Mouse (Mus musculus): ENCODE measurements at regions not wholly inside any gene's neighbourhood (a gene's known extent, or its start where the extent isn't known, plus 50 kb on each side); places are given as distances from the start of the nearest gene placed in this dataset.

DNA sequence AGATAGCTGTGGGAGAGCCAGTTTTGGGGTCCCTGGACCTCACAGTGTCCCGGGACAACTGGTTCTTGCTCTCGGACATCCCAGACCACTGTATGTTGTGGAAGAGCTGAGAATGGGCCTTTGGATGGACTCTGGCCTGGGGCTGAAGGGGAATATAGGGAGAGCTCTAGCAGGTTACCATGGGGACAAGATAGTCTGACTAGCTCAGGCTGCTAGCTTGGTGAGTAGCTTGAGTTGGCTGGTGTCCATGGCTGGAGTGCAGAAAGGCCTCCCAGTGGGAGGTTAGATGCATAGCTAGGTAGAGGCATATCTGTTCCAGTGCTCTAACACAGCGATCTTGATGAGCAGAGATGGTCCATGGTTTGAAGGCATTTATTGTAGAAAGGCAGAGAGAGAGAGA lies 356.9 kb upstream of the Gm5150 start:
- no peak for TF ChIP-seq POLR2A (IDR thresholded peaks at IDR 0.05; ENCODE audit: borderline replicate concordance, extremely low read depth, insufficient read depth, insufficient read length, poor library complexity, severe bottlenecking)
- no peak for TF ChIP-seq CTCF (IDR thresholded peaks at IDR 0.05; ENCODE audit: borderline replicate concordance, extremely low read depth, insufficient read depth, insufficient read length)
